Mouse (Mus musculus) layer of hippocampus, postnatal 25 days (tissue): ENCODE measurements around the gene Cpsf4. TPM values are rescaled to one million over a fixed set of nuclear protein-coding genes. Genes with fewer than 3 reads are reported as not detected.
"Not testable (repeated sequence)": the region's sequence is repeated elsewhere in the genome, so short reads cannot be mapped to it uniquely, and the experiment has no call there.

Source experiments
- DNase-seq, 2 experiments: peaks; one replicate each; pipeline ENCODE4 v3.0.0; 2022; ENCODE audit warnings: mixed read lengths in 2 of 2, low spot score in 1 of 2; ENCODE audit errors: extremely low spot score in 1 of 2
- total RNA-seq, 2 experiments: library from RNA; stranded (reverse); gene quantifications; 2 replicates each; pipeline ENCODE4 v1.2.3; 2021

Gene Cpsf4
- total RNA-seq, 2 experiments from 2014 or later: 22.1 to 25.3 TPM

DNA sequence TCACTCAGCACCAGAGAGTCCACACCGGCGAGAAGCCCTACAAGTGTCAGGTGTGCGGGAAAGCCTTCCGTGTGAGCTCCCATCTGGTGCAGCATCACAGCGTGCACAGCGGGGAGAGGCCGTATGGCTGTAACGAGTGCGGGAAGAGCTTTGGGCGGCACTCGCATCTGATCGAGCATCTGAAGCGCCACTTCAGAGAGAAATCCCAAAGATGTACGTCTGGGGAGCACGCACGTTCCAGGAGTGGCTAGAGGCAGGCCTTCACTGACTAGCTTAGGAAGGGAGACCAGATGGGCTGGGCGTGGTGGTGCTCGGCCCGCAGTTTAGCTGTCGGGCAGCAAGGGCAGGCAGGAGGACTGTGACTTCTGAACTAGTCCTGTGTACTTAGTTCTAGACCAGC lies 51.7 kb downstream of the Cpsf4 start:
- no peak for DNase-seq

DNA sequence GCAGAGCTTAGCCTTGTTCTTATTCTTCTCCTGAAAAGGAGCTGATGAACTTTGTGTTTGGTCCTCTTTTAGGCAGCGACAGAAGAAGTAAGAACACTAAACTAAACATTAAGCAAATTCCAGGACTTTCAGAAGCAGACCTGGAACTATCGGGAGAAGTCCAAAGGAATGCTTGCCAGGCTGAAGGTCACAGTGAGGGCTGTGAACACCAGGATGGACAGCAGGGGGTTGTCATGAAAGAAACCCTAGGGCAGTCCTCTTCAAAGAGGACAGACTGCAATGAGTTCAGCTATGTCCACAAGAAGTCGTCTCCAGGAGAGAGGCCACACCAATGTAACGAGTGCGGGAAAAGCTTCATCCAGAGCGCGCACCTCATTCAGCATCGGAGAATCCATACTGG lies 53.0 kb downstream of the Cpsf4 start:
- no peak for DNase-seq

DNA sequence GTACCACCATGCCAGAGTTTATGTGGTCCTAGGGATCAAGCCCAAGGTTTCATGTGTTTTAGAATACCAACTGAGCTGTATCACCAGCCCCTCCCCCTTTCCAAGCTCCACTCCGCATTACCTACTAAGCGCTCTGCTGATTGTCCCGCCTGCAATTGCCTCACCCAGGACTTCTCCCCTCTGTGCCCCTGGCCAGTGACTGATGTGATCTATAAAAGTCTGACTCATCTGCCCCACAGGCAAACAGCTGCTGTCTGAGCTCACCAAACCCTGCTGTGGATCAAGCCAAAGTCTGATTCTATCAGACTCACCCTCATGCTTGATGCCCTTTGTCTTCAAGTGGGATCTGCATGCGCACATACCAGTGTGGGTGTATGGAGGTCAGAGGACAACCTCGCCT lies 55.8 kb downstream of the Cpsf4 start:
- no peak for DNase-seq

DNA sequence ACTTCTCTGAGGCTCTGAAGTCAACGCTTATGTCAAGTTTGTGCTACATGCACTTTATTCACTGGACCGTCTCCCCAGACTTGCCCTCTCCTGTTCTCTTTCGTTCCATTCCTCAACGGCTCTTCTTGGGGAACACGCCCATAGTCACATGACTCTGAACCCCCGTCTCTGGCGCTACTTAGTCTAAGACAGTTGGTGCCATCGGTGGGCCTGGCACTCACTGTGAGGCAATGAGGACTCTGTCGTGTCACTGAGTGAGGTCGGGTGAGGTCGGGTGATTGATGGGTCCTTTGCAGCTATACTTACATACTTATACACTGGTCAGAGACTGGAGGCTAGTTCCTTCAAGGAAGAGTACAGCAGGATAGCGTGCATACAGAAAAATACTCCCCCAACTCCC lies 56.4 kb downstream of the Cpsf4 start:
- no peak for DNase-seq

DNA sequence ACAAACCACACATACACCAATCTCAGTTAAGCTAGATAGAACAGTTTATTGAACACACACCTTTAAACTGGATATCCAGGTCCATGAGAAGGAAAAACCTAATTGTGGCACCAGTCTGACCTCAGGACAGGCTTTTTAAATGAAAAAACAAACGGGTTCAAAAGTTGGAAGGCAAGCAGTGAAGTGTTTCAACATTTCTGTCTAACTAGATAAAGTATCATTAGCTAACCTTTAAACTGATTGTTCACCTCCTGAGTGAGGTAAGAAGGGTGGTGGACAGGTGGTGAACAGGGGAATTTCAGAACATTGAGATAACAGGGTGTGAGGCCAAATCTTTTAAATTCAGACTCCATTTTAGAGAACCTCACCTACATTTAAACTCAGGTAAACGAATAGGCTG lies 59.4 kb downstream of the Cpsf4 start:
- no peak for DNase-seq

DNA sequence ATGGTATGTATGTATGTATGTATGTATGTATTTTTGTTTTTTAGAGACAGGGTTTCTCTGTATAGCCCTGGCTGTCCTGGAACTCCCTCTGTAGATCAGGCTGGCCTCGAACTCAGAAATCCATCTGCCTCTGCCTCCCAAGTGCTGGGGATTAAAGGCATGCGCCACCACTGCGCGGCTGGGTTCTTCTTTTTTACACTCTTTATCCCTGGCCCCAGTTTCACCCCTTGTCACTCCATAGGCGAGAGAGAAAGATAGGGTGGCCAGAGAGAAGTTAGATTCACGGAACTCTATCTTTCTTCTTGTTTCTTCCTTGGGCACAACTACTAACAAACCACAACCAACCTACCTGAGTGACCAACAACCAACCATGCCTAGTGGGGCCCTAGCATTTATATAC lies 62.3 kb downstream of the Cpsf4 start:
- not testable (repeated sequence) for DNase-seq

DNA sequence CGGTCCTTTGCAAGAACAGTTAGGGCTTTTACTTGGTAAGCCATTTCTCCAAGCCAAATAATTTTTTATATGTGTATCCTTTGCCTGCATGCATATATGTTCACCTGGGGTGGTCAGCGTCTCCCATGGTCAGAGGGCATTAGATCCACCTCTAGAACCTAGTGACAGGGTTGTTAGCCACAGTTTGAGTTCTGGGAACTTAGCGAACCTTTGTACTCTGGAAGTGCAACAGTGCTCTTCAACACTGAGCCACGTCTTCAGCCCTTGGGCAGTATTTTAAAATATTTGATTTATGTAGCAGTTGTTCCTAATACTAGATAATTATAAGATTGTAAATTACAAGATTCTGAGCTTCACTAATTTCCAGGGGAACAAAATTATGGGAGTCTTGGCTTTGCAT lies 63.6 kb downstream of the Cpsf4 start:
- no peak for DNase-seq

DNA sequence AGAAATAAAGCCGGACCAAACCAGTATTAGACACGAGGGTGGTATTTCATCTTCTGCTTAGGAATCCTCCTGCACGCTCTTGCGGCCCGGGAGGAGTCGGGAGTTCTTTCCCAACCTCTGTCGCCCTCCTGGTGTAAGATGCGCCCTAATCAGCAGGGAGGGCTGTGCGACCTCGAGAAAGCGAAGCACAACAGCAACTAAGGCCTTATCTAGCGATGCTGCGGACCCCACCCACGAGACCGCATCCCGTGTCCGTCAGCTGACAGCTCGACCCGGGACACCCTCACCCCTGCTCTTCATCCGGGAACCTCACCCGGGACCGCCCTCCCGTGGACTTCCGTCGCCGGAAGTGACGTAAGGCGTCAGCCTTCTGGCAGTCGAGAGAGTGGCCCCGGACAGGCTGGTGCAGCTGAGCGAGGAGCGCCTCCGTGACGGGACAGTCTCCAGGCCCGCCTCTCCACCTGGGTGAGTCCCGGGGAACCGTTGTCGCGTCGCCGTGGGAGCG lies 64.4 kb downstream of the Cpsf4 start, which contains the start of gene Zfp655:
Gene Zfp655, plus strand, starts transcription at position 349 of the 505 bp plus-strand sequence.
- DNase-seq: peak; percentile 92 to 98

Other genes starting within 250 kb of the Cpsf4 start
- gene Smurf1, start 201.4 kb upstream of the Cpsf4 start, total RNA-seq: 10 to 100 TPM; 30.1 to 34.3 TPM
- gene Gm4871, start 134.5 kb upstream of the Cpsf4 start, total RNA-seq: not detected
- gene 1700018F24Rik, start 124.2 kb upstream of the Cpsf4 start, total RNA-seq: not detected
- 100 to 1,000 TPM; 257 to 274 TPM for gene Arpc1a, start 83.4 kb upstream of the Cpsf4 start, total RNA-seq
- gene Kpna7, start 83.2 kb upstream of the Cpsf4 start, total RNA-seq: not detected
- gene Arpc1b, start 53.0 kb upstream of the Cpsf4 start, total RNA-seq: 10 to 100 TPM; 33.6 to 34.2 TPM
- gene Pdap1, start 27.0 kb upstream of the Cpsf4 start, total RNA-seq: 100 to 1,000 TPM in 1 of 2 experiments, 10 to 100 TPM in 1; 90.1 to 102 TPM
- 10 to 100 TPM; 69.5 to 81.9 TPM for gene Bud31, start 26.9 kb upstream of the Cpsf4 start, total RNA-seq
- gene Ptcd1, start 105 bp upstream of the Cpsf4 start, total RNA-seq: 10 to 100 TPM; 20.0 to 21.9 TPM
- gene Atp5j2, start 24.8 kb downstream of the Cpsf4 start, total RNA-seq: 100 to 1,000 TPM; 264 to 268 TPM
- gene Zkscan14, start 34.7 kb downstream of the Cpsf4 start, total RNA-seq: 10 to 100 TPM; 11.1 to 13.8 TPM
- gene Zkscan5, start 37.3 kb downstream of the Cpsf4 start, total RNA-seq: 10 to 100 TPM; 11.8 to 12.5 TPM
- 10 to 100 TPM; 25.7 to 26.7 TPM for gene Zfp655, start 64.5 kb downstream of the Cpsf4 start, total RNA-seq
- 10 to 100 TPM; 18.9 to 19.7 TPM for gene Zscan25, start 113.3 kb downstream of the Cpsf4 start, total RNA-seq
- not detected for gene Cyp3a57, start 178.1 kb downstream of the Cpsf4 start, total RNA-seq